Mouse (Mus musculus) bone marrow macrophage, adult 2 months (primary cell): ENCODE results near the gene Slc6a15. TPM values are rescaled to one million over a fixed set of nuclear protein-coding genes. Genes with fewer than 3 reads are reported as not detected.

Source experiments
- H3K27ac ChIP-seq: 2 replicates; pipeline ENCODE4 v1.5.1; 2012; ENCODE audit warnings: low read depth, low read length; ENCODE audit not compliant: insufficient read depth
- H3K4me1 ChIP-seq: 2 replicates; pipeline ENCODE4 v1.6.1; 2012; ENCODE audit warnings: low read length; ENCODE audit not compliant: control insufficient read depth, insufficient read depth
- H3K4me3 ChIP-seq: 2 replicates; pipeline ENCODE4 v1.5.1; 2012; ENCODE audit warnings: mild to moderate bottlenecking, low read length, moderate library complexity; ENCODE audit not compliant: insufficient read depth
- CTCF ChIP-seq: IDR thresholded peaks from 2 replicates; pipeline ENCODE4 v1.5.1; 2012; ENCODE audit warnings: low read depth, mild to moderate bottlenecking, low read length, moderate library complexity
- POLR2A ChIP-seq: IDR thresholded peaks from 2 replicates; pipeline ENCODE4 v1.6.1; 2012; ENCODE audit warnings: mild to moderate bottlenecking, low read depth, low read length, borderline replicate concordance
- polyA plus RNA-seq: library from polyadenylated mRNA; stranded (reverse); fragments of >200 nt; gene quantifications from 2 replicates; pipeline ENCODE4 v1.2.4, GENCODE M21; 2012; ENCODE audit not compliant: missing spikeins, insufficient read depth, insufficient read length

The Slc6a15 gene
- polyA plus RNA-seq = not detected in 2 replicates

GRCm38 (mm10) chr10:103367371-103368295, at the start of gene Slc6a15:
TSS of gene Slc6a15 (plus strand) at chr10:103367783.
- no peak for TF ChIP-seq POLR2A
- TF ChIP-seq CTCF = no peak
- Histone ChIP-seq H3K4me3 (peak within 1 kb of the TSS; percentile 56), H3K4me1 (0 out of 2 replicates have a peak, but pooled peaks cover 2% of the 10 kb centered on the region), H3K27ac (no peak within 1 kb of the TSS)

- Histone ChIP-seq H3K4me1 (no peaks in the 10 kb centered on the region), H3K4me3 (no peak overlapping the region), H3K27ac (no peak overlapping the region)
- TF ChIP-seq POLR2A (no peak), CTCF (no peak)
Observed at GRCm38 (mm10) chr10:103321941-103322340, 45.6 kb upstream of the Slc6a15 start.

GRCm38 (mm10) chr10:103323386-103323785, 44.2 kb upstream of the Slc6a15 start:
- Histone ChIP-seq H3K4me1 (no peaks in the 10 kb centered on the region), H3K4me3 (no peak overlapping the region), H3K27ac (no peak overlapping the region)
- TF ChIP-seq CTCF (no peak), POLR2A (no peak)

- TF ChIP-seq CTCF = no peak
- no peak for TF ChIP-seq POLR2A
- Histone ChIP-seq H3K4me3 (no peak overlapping the region), H3K4me1 (no peaks in the 10 kb centered on the region), H3K27ac (no peak overlapping the region)
Observed at GRCm38 (mm10) chr10:103334306-103334705, 33.3 kb upstream of the Slc6a15 start.

GRCm38 (mm10) chr10:103339928-103340327, 27.7 kb upstream of the Slc6a15 start:
- Histone ChIP-seq H3K27ac (no peak overlapping the region), H3K4me1 (no peaks in the 10 kb centered on the region), H3K4me3 (no peak overlapping the region)
- TF ChIP-seq CTCF = no peak
- TF ChIP-seq POLR2A = no peak

GRCm38 (mm10) chr10:103346797-103347196, 20.8 kb upstream of the Slc6a15 start:
- no peak overlapping the region for H3K27ac ChIP-seq
- no peaks in the 10 kb centered on the region for H3K4me1 ChIP-seq
- TF ChIP-seq CTCF = no peak
- TF ChIP-seq POLR2A = no peak
- no peak overlapping the region for H3K4me3 ChIP-seq

GRCm38 (mm10) chr10:103368296-103369080, 905 bp downstream of the Slc6a15 start:
- Histone ChIP-seq H3K27ac (no peak overlapping the region), H3K4me1 (0 out of 2 replicates have a peak, but pooled peaks cover 2% of the 10 kb centered on the region), H3K4me3 (peak overlapping the region; percentile 56)
- TF ChIP-seq POLR2A (no peak), CTCF (no peak)

GRCm38 (mm10) chr10:103369081-103369420, 1.5 kb downstream of the Slc6a15 start:
- Histone ChIP-seq H3K4me1 (0 out of 2 replicates have a peak, but pooled peaks cover 2% of the 10 kb centered on the region), H3K4me3 (peak overlapping the region; percentile 56), H3K27ac (no peak overlapping the region)
- TF ChIP-seq POLR2A (no peak), CTCF (no peak)

- Histone ChIP-seq H3K27ac (no peak overlapping the region), H3K4me1 (no peaks in the 10 kb centered on the region), H3K4me3 (no peak overlapping the region)
- TF ChIP-seq POLR2A (no peak), CTCF (no peak)
Observed at GRCm38 (mm10) chr10:103402171-103402570, 34.6 kb downstream of the Slc6a15 start.
